Comparison of ENCODE assay signal across 39 mouse cellular contexts in the genomic region with DNA sequence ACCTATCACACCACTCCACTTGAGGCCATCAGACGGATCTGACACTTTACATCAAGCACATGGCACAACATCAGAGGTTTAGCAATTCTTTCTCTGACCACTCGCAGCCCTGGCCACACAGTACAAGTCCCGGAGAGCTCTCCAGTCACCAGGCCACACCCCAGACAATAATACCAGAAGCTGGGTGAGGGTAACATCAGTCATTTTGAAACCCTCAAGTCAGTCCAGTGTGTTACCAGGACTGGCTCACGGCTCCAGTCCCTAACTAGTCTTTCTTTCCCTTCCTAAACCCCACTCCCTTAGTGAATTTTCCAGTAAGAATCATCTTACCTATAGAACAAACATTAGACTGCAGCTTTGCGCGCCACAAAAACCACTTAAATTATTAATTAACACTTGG. TPM values are rescaled to one million over a fixed set of nuclear protein-coding genes. Genes with fewer than 3 reads are reported as not detected.
"Had no signal": no experiment of that assay in that cellular context is flagged by ENCODE, and none has a peak within 500 bp of the region (broad histone marks: within the 10 kb centered on the region; RNA-seq: fewer than 3 reads in every experiment).

No protein-coding gene starts in this region.

- H3K27me3 ChIP-seq: embryonic facial prominence, embryonic 15.5 days had no signal

- H3K4me1 ChIP-seq: embryonic facial prominence, embryonic 10.5 days; embryonic facial prominence, embryonic 12.5 days; embryonic facial prominence, embryonic 13.5 days; embryonic facial prominence, embryonic 15.5 days; forebrain, embryonic 12.5 days; forebrain, embryonic 13.5 days; forebrain, embryonic 15.5 days had no signal

- H3K27ac ChIP-seq: embryonic facial prominence, embryonic 10.5 days; embryonic facial prominence, embryonic 12.5 days; embryonic facial prominence, embryonic 13.5 days; embryonic facial prominence, embryonic 15.5 days; forebrain, embryonic 10.5 days; forebrain, embryonic 12.5 days; forebrain, embryonic 13.5 days; forebrain, embryonic 15.5 days; gastrocnemius, adult 2 months; heart, adult 2 months had no signal

- H3K4me2 ChIP-seq: embryonic facial prominence, embryonic 12.5 days; embryonic facial prominence, embryonic 13.5 days; embryonic facial prominence, embryonic 15.5 days; forebrain, embryonic 12.5 days; forebrain, embryonic 13.5 days; forebrain, embryonic 15.5 days had no signal

- H3K9ac ChIP-seq: embryonic facial prominence, embryonic 12.5 days; embryonic facial prominence, embryonic 13.5 days; embryonic facial prominence, embryonic 15.5 days; forebrain, embryonic 12.5 days; forebrain, embryonic 13.5 days; forebrain, embryonic 15.5 days; forebrain, postnatal 0 days had no signal

- DNase-seq: cerebellum, adult 8-10 months; cerebellum, adult 9-10 months; cerebellum, adult 9-11 months; cerebellum, postnatal 10 days; cerebellum, postnatal 14 days; cerebellum, postnatal 25 days; cerebellum, postnatal 36 days; embryo, embryonic 11 days; forebrain, postnatal 0 days; gastrocnemius, adult 2 months; gastrocnemius, postnatal 10 days; gastrocnemius, postnatal 14 days; gastrocnemius, postnatal 25 days; gastrocnemius, postnatal 36 days; heart, adult 11 months; heart, adult 18-20 months; heart, adult 2 months had no signal

- ATAC-seq: forebrain, embryonic 13.5 days; forebrain, embryonic 14.5 days; forebrain, embryonic 15.5 days; forebrain, embryonic 16.5 days; forebrain, postnatal 0 days had no signal

- H3K36me3 ChIP-seq: embryonic facial prominence, embryonic 10.5 days; embryonic facial prominence, embryonic 12.5 days; embryonic facial prominence, embryonic 13.5 days; embryonic facial prominence, embryonic 15.5 days; forebrain, embryonic 10.5 days; forebrain, embryonic 12.5 days; forebrain, embryonic 15.5 days had no signal

- H3K4me3 ChIP-seq: embryonic facial prominence, embryonic 10.5 days; embryonic facial prominence, embryonic 12.5 days; embryonic facial prominence, embryonic 13.5 days; embryonic facial prominence, embryonic 15.5 days; erythroblast, embryonic 14.5 days; forebrain, embryonic 10.5 days; forebrain, embryonic 12.5 days; forebrain, embryonic 13.5 days; forebrain, embryonic 15.5 days; gastrocnemius, adult 2 months; heart, adult 2 months had no signal

- H3K9me3 ChIP-seq: embryonic facial prominence, embryonic 10.5 days; embryonic facial prominence, embryonic 12.5 days; embryonic facial prominence, embryonic 13.5 days; embryonic facial prominence, embryonic 15.5 days; forebrain, embryonic 12.5 days; forebrain, embryonic 13.5 days; forebrain, embryonic 15.5 days had no signal

RNA-seq across cellular contexts. Expression of a gene that starts 15.6 kb away (rescaled TPM):
- polyA plus RNA-seq: erythroblast, embryonic 14.5 days had no signal

RNA-seq across cellular contexts. Expression of a gene that starts 22.6 kb away (rescaled TPM):
- total RNA-seq: common myeloid progenitor, adult 5-6 weeks; forebrain, postnatal 0 days; gastrocnemius, adult 18-20 months; gastrocnemius, adult 2 months; gastrocnemius, adult 8-10 months; gastrocnemius, postnatal 10 days; gastrocnemius, postnatal 14 days; gastrocnemius, postnatal 25 days; gastrocnemius, postnatal 36 days; gastrocnemius, postnatal 4 days; granulocyte monocyte progenitor cell, adult 5-6 weeks; heart, adult 18-20 months; heart, adult 2 months had no signal
- polyA plus RNA-seq: cortical plate, adult 2 months; embryonic facial prominence, embryonic 10.5 days; embryonic facial prominence, embryonic 11.5 days; embryonic facial prominence, embryonic 12.5 days; embryonic facial prominence, embryonic 13.5 days; embryonic facial prominence, embryonic 14.5 days; erythroblast, embryonic 14.5 days; forebrain, embryonic 10.5 days; forebrain, embryonic 11.5 days; forebrain, embryonic 12.5 days; forebrain, embryonic 13.5 days; forebrain, embryonic 14.5 days; forebrain, embryonic 15.5 days; forebrain, embryonic 16.5 days; forebrain, postnatal 0 days; frontal cortex, adult 2 months; gonadal fat pad, adult 2 months; heart, adult 2 months had no signal

RNA-seq across cellular contexts. Expression of a gene that starts 36.7 kb away (rescaled TPM):
- total RNA-seq: common myeloid progenitor, adult 5-6 weeks; gastrocnemius, adult 18-20 months; gastrocnemius, adult 2 months; gastrocnemius, adult 8-10 months; gastrocnemius, postnatal 10 days; gastrocnemius, postnatal 14 days; gastrocnemius, postnatal 25 days; gastrocnemius, postnatal 36 days; gastrocnemius, postnatal 4 days; granulocyte monocyte progenitor cell, adult 5-6 weeks; heart, adult 18-20 months; heart, adult 2 months had no signal
- polyA plus RNA-seq: embryonic facial prominence, embryonic 15.5 days; erythroblast, embryonic 14.5 days; frontal cortex, adult 2 months; heart, adult 2 months had no signal
